8 mouse cellular contexts compared by ENCODE assay signal in the genomic region with DNA sequence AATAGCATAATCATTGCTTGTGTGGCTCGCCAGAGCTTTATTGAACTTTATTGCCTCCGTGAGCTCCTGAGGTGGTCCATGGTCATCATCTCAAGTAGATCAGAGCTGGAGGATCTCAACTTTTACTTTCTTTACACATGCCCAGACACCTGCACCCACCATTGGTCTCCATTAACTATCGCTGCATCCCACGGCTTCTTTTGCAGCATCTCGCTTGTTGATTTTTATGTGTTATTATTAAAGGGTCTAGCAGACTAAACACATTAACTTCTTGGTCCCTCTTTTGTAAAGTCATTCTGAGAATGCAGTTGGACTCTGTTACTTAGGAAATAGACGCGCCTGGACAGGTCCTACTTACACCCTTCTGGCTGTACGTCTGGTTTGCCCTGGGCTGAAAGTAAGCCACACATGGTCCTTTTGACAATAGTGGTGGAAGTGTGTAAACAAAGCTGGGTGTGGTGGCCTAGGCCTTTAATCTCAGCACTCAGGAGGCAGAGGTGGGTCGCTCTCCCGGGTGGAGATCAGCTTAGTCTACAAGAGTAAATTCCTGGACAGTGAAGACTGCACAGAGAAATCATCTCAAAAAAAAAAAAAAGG. TPM values are rescaled to one million over a fixed set of nuclear protein-coding genes. Genes with fewer than 3 reads are reported as not detected.
DNase-seq lines count a peak whose midpoint lies in the region; ATAC-seq lines count a peak whose summit lies in the region.

No protein-coding gene starts in this region.

- peak overlapping the region; percentile 88; the same call in 1 of the 2 replicates for H3K4me3 ChIP-seq in heart, embryonic 16.5 days (ENCODE audit: low read length)
- H3K4me3 ChIP-seq in midbrain, embryonic 11.5 days (ENCODE audit: low read depth, low read length), result peak overlapping the region; percentile 99; the same call in 1 of the 2 replicates

- H3K9ac ChIP-seq in heart, embryonic 16.5 days (ENCODE audit: low read length), result no peak overlapping the region
- H3K9ac ChIP-seq in midbrain, embryonic 11.5 days (ENCODE audit: low read length), result peak overlapping the region; percentile 86

- no peaks in the 10 kb centered on the region for H3K27me3 ChIP-seq in heart, embryonic 16.5 days (ENCODE audit: control insufficient read depth, insufficient read depth, low read length)
- no peaks in the 10 kb centered on the region for H3K27me3 ChIP-seq in midbrain, embryonic 11.5 days (ENCODE audit: control insufficient read depth, insufficient read depth, low read length)

- H3K4me2 ChIP-seq in heart, embryonic 16.5 days (ENCODE audit: low read depth, low read length), result peak overlapping the region; percentile 64
- H3K4me2 ChIP-seq in midbrain, embryonic 11.5 days, result no peak overlapping the region

- H3K27ac ChIP-seq in heart, embryonic 16.5 days (ENCODE audit: low read length), result peak overlapping the region; percentile 94
- H3K27ac ChIP-seq in midbrain, embryonic 11.5 days (ENCODE audit: low read depth, low read length), result no peak overlapping the region

- no peaks in the 10 kb centered on the region for H3K9me3 ChIP-seq in heart, embryonic 16.5 days (replicated peaks; ENCODE audit: control insufficient read depth, low read length)
- no peaks in the 10 kb centered on the region for H3K9me3 ChIP-seq in midbrain, embryonic 11.5 days (ENCODE audit: control insufficient read depth, low read length)

- no peaks in the 10 kb centered on the region for H3K36me3 ChIP-seq in heart, embryonic 16.5 days (ENCODE audit: control insufficient read depth, insufficient read depth)
- no peaks in the 10 kb centered on the region for H3K36me3 ChIP-seq in midbrain, embryonic 11.5 days (ENCODE audit: control insufficient read depth, insufficient read depth, low read length)

- WGBS in heart, embryonic 16.5 days, result 88% methylated on average over 10 of the region's 10 CpGs
- 94% methylated on average over 10 of the region's 10 CpGs for WGBS in midbrain, embryonic 11.5 days

- DNase-seq in kidney, adult 11 months, result peak; percentile 29
- no peak for DNase-seq in kidney, adult 18-20 months
- peak; percentile 79 for DNase-seq in R1 (ENCODE audit: low read depth, low spot score)
- no peak for DNase-seq in midbrain, embryonic 11.5 days (ENCODE audit: low spot score, missing footprints)
- no peak for DNase-seq in embryo, embryonic 10.5 days (ENCODE audit: low spot score)
- DNase-seq in cerebellum, postnatal 36 days, result no peak

- no peak for ATAC-seq in heart, embryonic 16.5 days (replicated peaks; ENCODE audit: extremely low read depth, insufficient read depth, low FRiP score)
- no peak for ATAC-seq in midbrain, embryonic 11.5 days (ENCODE audit: low FRiP score)
- ATAC-seq in activated CD4-positive, CD25-positive, alpha-beta regulatory T cell, adult 4 months, result no peak

- peaks cover 8% of the 10 kb centered on the region for H3K4me1 ChIP-seq in heart, embryonic 16.5 days (ENCODE audit: control insufficient read depth, insufficient read depth, low read length)
- peaks cover 5% of the 10 kb centered on the region; the same call in 1 of the 2 replicates for H3K4me1 ChIP-seq in midbrain, embryonic 11.5 days (ENCODE audit: control insufficient read depth, insufficient read depth, low read length)

RNA-seq across cellular contexts. Expression of gene Sbno1, which starts 0.8 kb away (rescaled TPM):
- 57.9 and 61.1 TPM in 2 replicates for polyA plus RNA-seq in heart, embryonic 16.5 days (2015; fragmentation: Nextera tagmentation; extraction: Ambion mirVana)
- 78.6 and 85.9 TPM in 2 replicates for polyA plus RNA-seq in midbrain, embryonic 11.5 days (2014; fragmentation: Nextera tagmentation; extraction: Ambion mirVana)
- polyA plus RNA-seq in activated CD4-positive, CD25-positive, alpha-beta regulatory T cell, adult 4 months (2017; shearing (Covaris generic)), result 100 to 1,000 TPM; 135 to 152 TPM

RNA-seq across cellular contexts. Expression of gene Kmt5a, which starts 13.2 kb away (rescaled TPM):
- polyA plus RNA-seq in heart, embryonic 16.5 days (2015; fragmentation: Nextera tagmentation; extraction: Ambion mirVana), result 30.4 and 31.2 TPM in 2 replicates
- polyA plus RNA-seq in midbrain, embryonic 11.5 days (2014; fragmentation: Nextera tagmentation; extraction: Ambion mirVana), result 76.6 and 90.0 TPM in 2 replicates
- 10 to 100 TPM; 23.4 to 26.8 TPM for polyA plus RNA-seq in activated CD4-positive, CD25-positive, alpha-beta regulatory T cell, adult 4 months (2017; shearing (Covaris generic))

RNA-seq across cellular contexts. Expression of gene Rilpl2, which starts 51.6 kb away (rescaled TPM):
- polyA plus RNA-seq in heart, embryonic 16.5 days (2015; fragmentation: Nextera tagmentation; extraction: Ambion mirVana), result 19.2 and 21.3 TPM in 2 replicates
- 19.6 and 23.1 TPM in 2 replicates for polyA plus RNA-seq in midbrain, embryonic 11.5 days (2014; fragmentation: Nextera tagmentation; extraction: Ambion mirVana)
- 10 to 100 TPM; 69.3 to 73.3 TPM for polyA plus RNA-seq in activated CD4-positive, CD25-positive, alpha-beta regulatory T cell, adult 4 months (2017; shearing (Covaris generic))

RNA-seq across cellular contexts. Expression of gene Snrnp35, which starts 56.4 kb away (rescaled TPM):
- polyA plus RNA-seq in heart, embryonic 16.5 days (2015; fragmentation: Nextera tagmentation; extraction: Ambion mirVana), result 23.2 and 24.1 TPM in 2 replicates
- polyA plus RNA-seq in midbrain, embryonic 11.5 days (2014; fragmentation: Nextera tagmentation; extraction: Ambion mirVana), result 15.6 and 17.3 TPM in 2 replicates
- 10 to 100 TPM in 1 of 2 experiments, 1 to 10 TPM in 1; 5.0 to 12.3 TPM for polyA plus RNA-seq in activated CD4-positive, CD25-positive, alpha-beta regulatory T cell, adult 4 months (2017; shearing (Covaris generic))

Comparison
In these comparisons a context has a peak if more than half of its experiments do, and no peak if none do; other contexts are left out.
1. DNase-seq: peak in kidney, adult 11 months (single experiment) and R1 (single experiment); none in kidney, adult 18-20 months (single experiment), midbrain, embryonic 11.5 days (single experiment), embryo, embryonic 10.5 days (single experiment) and cerebellum, postnatal 36 days (0 of 2).